Mouse (Mus musculus) midbrain, postnatal 0 days (tissue): ENCODE data around the gene Pelo. TPM values are rescaled to one million over a fixed set of nuclear protein-coding genes. Genes with fewer than 3 reads are reported as not detected.
A peak's percentile ranks its signal among the peaks of the same experiment; 100 is the strongest.

Experiments
- ATAC-seq: fragments of 200-750 bp; cut with Nextera tagmentation; 2 replicates; pipeline ENCODE4 v1.8.0; 2017; ENCODE audit warnings: moderate number of reproducible peaks, mild to moderate bottlenecking, moderate TSS enrichment, moderate library complexity; ENCODE audit not compliant: low FRiP score
- DNase-seq: peaks from one replicate; pipeline ENCODE4 v3.0.0-alpha.2; 2015; ENCODE audit warnings: low spot score
- H3K27ac ChIP-seq: fragments of 300-500 bp; sonication (generic); 2 replicates; pipeline ENCODE4 v1.5.1; 2014; ENCODE audit warnings: low read depth, mild to moderate bottlenecking, low read length, mixed read lengths
- H3K27me3 ChIP-seq: fragments of 300-500 bp; sonication (generic); 2 replicates; pipeline ENCODE4 v1.6.1; 2014; ENCODE audit warnings: low read length, control low read depth, mixed read lengths; ENCODE audit not compliant: insufficient read depth
- H3K36me3 ChIP-seq: fragments of 300-500 bp; sonication (generic); 2 replicates; pipeline ENCODE4 v1.6.1; 2014; ENCODE audit warnings: low read length, control low read depth, mixed read lengths; ENCODE audit not compliant: insufficient read depth
- H3K4me1 ChIP-seq: fragments of 300-500 bp; sonication (generic); 2 replicates; pipeline ENCODE4 v1.6.1; 2014; ENCODE audit warnings: mild to moderate bottlenecking, control low read depth, antibody characterized with exemption, low read length, mixed read lengths; ENCODE audit not compliant: insufficient read depth
- H3K4me2 ChIP-seq: fragments of 300-500 bp; sonication (generic); 2 replicates; pipeline ENCODE4 v1.6.1; 2014; ENCODE audit warnings: low read depth, mild to moderate bottlenecking, low read length, mixed read lengths; ENCODE audit not compliant: poor library complexity, severe bottlenecking
- H3K4me3 ChIP-seq: fragments of 300-500 bp; sonication (generic); 2 replicates; pipeline ENCODE4 v1.5.1; 2014; ENCODE audit warnings: low read depth, mild to moderate bottlenecking, low read length, moderate library complexity
- H3K9ac ChIP-seq: fragments of 300-500 bp; sonication (generic); replicated peaks from 2 replicates; pipeline ENCODE4 v1.6.1; 2014; ENCODE audit warnings: mild to moderate bottlenecking, low read length, moderate library complexity, mixed read lengths; ENCODE audit not compliant: poor library complexity, severe bottlenecking
- H3K9me3 ChIP-seq: fragments of 300-500 bp; sonication (generic); 2 replicates; pipeline ENCODE4 v1.6.1; 2016; ENCODE audit warnings: low read length, control low read depth
- CTCF ChIP-seq: IDR thresholded peaks from 2 replicates; pipeline ENCODE4 v1.5.1; 2016; ENCODE audit warnings: antibody characterized with exemption, mild to moderate bottlenecking
- WGBS: fragments of 180-500 bp; shearing (Covaris S2); extraction: QIAGEN DNeasy Blood & Tissue Kit; methylation state at CpG from one replicate; pipeline ENCODE4 v1.1.7; 2014; 5-methylcytosine and 5-hydroxymethylcytosine counted together
- polyA plus RNA-seq: library from polyadenylated mRNA; unstranded; fragments of >200 nt; fragmentation: Nextera tagmentation; extraction: Ambion mirVana; gene quantifications from 2 replicates; pipeline ENCODE4 v1.2.1, GENCODE M21; 2015
- total RNA-seq: library from RNA; depleted of rRNA; stranded (reverse); fragments of >200 nt; gene quantifications from 2 replicates; pipeline ENCODE4 v1.2.3, GENCODE M21; 2014

The Pelo gene
- total and polyA plus RNA-seq, 2 experiments from 2014 or later, result 6.0 to 14.1 TPM

- no peak for DNase-seq
- H3K9ac ChIP-seq, result no peak overlapping the region
These were observed 10.6 kb upstream of the Pelo start for GRCm38 (mm10) chr13:115100381-115101177.

GRCm38 (mm10) chr13:115099381-115099780 is 9.4 kb upstream of the Pelo start:
- Histone ChIP-seq H3K27ac (no peak overlapping the region), H3K9me3 (no peaks in the 10 kb centered on the region), H3K36me3 (no peaks in the 10 kb centered on the region), H3K4me3 (no peak overlapping the region), H3K27me3 (peaks cover 13% of the 10 kb centered on the region), H3K4me2 (no peak overlapping the region), H3K4me1 (no peaks in the 10 kb centered on the region), H3K9ac (no peak overlapping the region)
- no peak for TF ChIP-seq CTCF
- 76% methylated on average over 9 of the region's 9 CpGs for WGBS
- no peak for DNase-seq
- ATAC-seq, result no peak

More at GRCm38 (mm10) chr13:115100381-115101177, 10.6 kb upstream of the Pelo start:
- Histone ChIP-seq H3K4me2 (peak overlapping the region; percentile 94), H3K27me3 (peaks cover 13% of the 10 kb centered on the region), H3K36me3 (no peaks in the 10 kb centered on the region), H3K4me3 (peak overlapping the region; percentile 49), H3K27ac (no peak overlapping the region), H3K4me1 (no peaks in the 10 kb centered on the region), H3K9me3 (no peaks in the 10 kb centered on the region)
- 36% methylated on average over 11 of the region's 11 CpGs for WGBS
- no peak for TF ChIP-seq CTCF
- ATAC-seq, result no peak

- no peaks in the 10 kb centered on the region for H3K36me3 ChIP-seq
- no peak overlapping the region for H3K4me3 ChIP-seq
- no peaks in the 10 kb centered on the region for H3K4me1 ChIP-seq
- H3K4me2 ChIP-seq, result no peak overlapping the region
- H3K27me3 ChIP-seq, result peaks cover 13% of the 10 kb centered on the region
- ATAC-seq, result no peak
- H3K27ac ChIP-seq, result no peak overlapping the region
- 87% methylated on average over 3 of the region's 3 CpGs for WGBS
- H3K9me3 ChIP-seq, result no peaks in the 10 kb centered on the region
- no peak for TF ChIP-seq CTCF
- no peak overlapping the region for H3K9ac ChIP-seq
- DNase-seq, result no peak
These were observed 8.2 kb upstream of the Pelo start for GRCm38 (mm10) chr13:115098227-115098626.

DNA sequence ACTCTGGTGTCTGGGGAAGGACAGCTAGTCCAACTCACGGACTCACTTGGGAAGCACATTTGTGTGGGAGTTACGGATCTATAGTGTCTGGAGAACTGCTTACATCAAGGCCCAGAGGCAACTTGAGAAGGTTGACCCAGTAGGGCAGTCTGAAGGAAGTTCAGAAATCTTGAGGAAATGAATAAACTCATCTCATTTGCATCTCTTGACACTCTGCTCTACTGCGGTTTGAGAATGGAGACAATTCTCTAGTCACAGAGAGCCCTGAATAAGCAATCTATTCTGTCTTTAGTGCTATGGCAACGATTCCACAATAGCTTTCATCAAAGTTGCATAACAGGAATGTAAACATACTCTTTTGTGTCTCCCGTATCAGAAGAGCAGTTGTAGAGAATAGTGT is 7.0 kb upstream of the Pelo start:
- Histone ChIP-seq H3K4me1 (no peaks in the 10 kb centered on the region), H3K27me3 (peaks cover 13% of the 10 kb centered on the region), H3K27ac (no peak overlapping the region), H3K4me3 (no peak overlapping the region), H3K36me3 (no peaks in the 10 kb centered on the region), H3K4me2 (no peak overlapping the region), H3K9ac (no peak overlapping the region), H3K9me3 (no peaks in the 10 kb centered on the region)
- WGBS, result 50% methylated on average over 5 of the region's 5 CpGs
- ATAC-seq (no peak), DNase-seq (no peak)
- TF ChIP-seq CTCF, result no peak

DNA sequence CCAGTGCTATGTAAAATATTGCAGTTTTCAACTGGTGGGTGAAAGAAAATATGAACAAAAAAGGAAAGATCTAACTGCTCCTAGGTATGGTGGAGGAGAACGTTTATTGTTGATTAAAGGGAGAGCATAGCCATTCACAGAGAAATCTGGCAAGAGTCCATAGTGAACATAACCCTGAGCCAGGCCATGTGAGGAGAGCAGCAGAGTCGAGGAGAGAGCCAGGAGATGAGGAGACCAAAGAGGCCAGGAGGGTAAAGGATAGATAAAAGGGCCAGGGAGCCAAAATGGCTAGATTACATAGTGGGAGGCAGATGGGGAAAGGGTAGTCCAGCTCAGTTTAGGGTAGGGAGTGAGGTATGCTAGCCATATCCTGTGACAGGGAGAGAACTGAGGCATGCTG is 6.2 kb upstream of the Pelo start:
- TF ChIP-seq CTCF, result no peak
- Histone ChIP-seq H3K9ac (no peak overlapping the region), H3K36me3 (no peaks in the 10 kb centered on the region), H3K9me3 (no peaks in the 10 kb centered on the region), H3K4me3 (no peak overlapping the region), H3K27ac (no peak overlapping the region), H3K27me3 (peaks cover 9% of the 10 kb centered on the region), H3K4me1 (no peaks in the 10 kb centered on the region), H3K4me2 (no peak overlapping the region)
- DNase-seq, result no peak
- no peak for ATAC-seq
- WGBS, result 48% methylated on average over 2 of the region's 2 CpGs

DNA sequence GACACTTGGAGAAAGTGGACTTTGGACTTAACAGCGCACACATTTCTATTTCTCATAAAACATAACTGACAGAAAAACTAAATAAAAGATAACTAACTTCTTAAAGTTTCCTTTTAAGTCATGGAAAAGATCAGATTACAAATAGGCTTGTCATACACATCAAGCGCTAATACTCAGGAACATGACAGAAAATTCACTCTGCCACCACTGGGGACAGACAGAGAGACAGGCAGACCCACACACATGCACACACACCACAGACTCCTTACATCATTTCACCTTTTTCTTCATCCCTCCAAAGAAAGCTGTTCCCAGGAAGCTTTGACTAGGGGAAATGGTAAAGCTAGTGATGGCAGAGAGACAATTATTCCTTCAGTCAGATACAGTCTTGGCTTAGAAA is 5.4 kb upstream of the Pelo start:
- TF ChIP-seq CTCF, result no peak
- Histone ChIP-seq H3K4me2 (no peak overlapping the region), H3K9me3 (no peaks in the 10 kb centered on the region), H3K27ac (no peak overlapping the region), H3K9ac (no peak overlapping the region), H3K27me3 (peaks cover under 1% of the 10 kb centered on the region; the same call in 1 of the 2 replicates), H3K4me1 (no peaks in the 10 kb centered on the region), H3K36me3 (no peaks in the 10 kb centered on the region), H3K4me3 (no peak overlapping the region)
- no peak for DNase-seq
- no peak for ATAC-seq
- 99% methylated on average over 2 of the region's 2 CpGs for WGBS
